Mouse (Mus musculus): Measurements from ENCODE around the gene Gpr161. TPM values are rescaled to one million over a fixed set of nuclear protein-coding genes. Genes with fewer than 3 reads are reported as not detected.

The Gpr161 gene
- 1.6 TPM for polyA plus RNA-seq (2014; fragmentation: Illumina TruSeq; extraction: RNeasy Lipid Tissue Mini Kit (QIAGEN cat#74804); ENCODE audit: low replicate concordance)

GRCm38 (mm10) chr1:165295489-165295888 lies at the start of gene Gpr161:
Gene Gpr161 (plus strand): TSS chr1:165295789.

Other genes starting within 250 kb of the Gpr161 start
- not detected for gene Tbx19, start 135.0 kb upstream of the Gpr161 start, polyA plus RNA-seq (2014; fragmentation: Illumina TruSeq; extraction: RNeasy Lipid Tissue Mini Kit (QIAGEN cat#74804); ENCODE audit: low replicate concordance)
- 97.8 TPM for gene Sft2d2, start 101.4 kb upstream of the Gpr161 start, polyA plus RNA-seq (2014; fragmentation: Illumina TruSeq; extraction: RNeasy Lipid Tissue Mini Kit (QIAGEN cat#74804); ENCODE audit: low replicate concordance)
- gene Tiprl, start 58.8 kb upstream of the Gpr161 start, polyA plus RNA-seq (2014; fragmentation: Illumina TruSeq; extraction: RNeasy Lipid Tissue Mini Kit (QIAGEN cat#74804); ENCODE audit: low replicate concordance): 125 TPM
- 26.1 TPM for gene Dcaf6, start 164.7 kb downstream of the Gpr161 start, polyA plus RNA-seq (2014; fragmentation: Illumina TruSeq; extraction: RNeasy Lipid Tissue Mini Kit (QIAGEN cat#74804); ENCODE audit: low replicate concordance)
- 494 TPM for gene Mpc2, start 164.8 kb downstream of the Gpr161 start, polyA plus RNA-seq (2014; fragmentation: Illumina TruSeq; extraction: RNeasy Lipid Tissue Mini Kit (QIAGEN cat#74804); ENCODE audit: low replicate concordance)
- 0.22 TPM for gene Adcy10, start 189.4 kb downstream of the Gpr161 start, polyA plus RNA-seq (2014; fragmentation: Illumina TruSeq; extraction: RNeasy Lipid Tissue Mini Kit (QIAGEN cat#74804); ENCODE audit: low replicate concordance)

Data from small intestine, adult 10 weeks (tissue).